Mouse (Mus musculus): ENCODE results near the gene Atp8b3. TPM values are rescaled to one million over a fixed set of nuclear protein-coding genes. Genes with fewer than 3 reads are reported as not detected.
A peak's percentile ranks its signal among the peaks of the same experiment; 100 is the strongest.

Gene Atp8b3
- polyA plus RNA-seq, 1 experiment = not detected

DNA sequence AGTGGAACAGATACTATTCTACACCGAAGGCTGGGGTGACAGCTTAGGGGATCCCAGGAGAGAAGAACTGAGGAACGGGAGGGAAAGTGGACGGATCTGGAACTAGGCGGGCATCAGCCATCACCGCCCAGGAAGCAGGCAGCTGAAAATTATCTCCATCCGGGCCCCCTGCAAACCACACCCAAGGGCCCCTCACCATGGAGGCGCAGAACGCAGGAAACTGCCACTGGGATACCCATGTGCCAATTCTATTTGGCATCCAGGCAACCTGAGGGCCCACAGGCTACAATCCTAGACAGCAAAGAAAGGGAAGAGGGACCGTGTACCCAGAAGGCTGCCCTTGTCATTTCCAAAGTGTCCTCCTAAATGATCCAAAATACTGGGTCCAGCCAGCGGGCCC, 31.5 kb upstream of the Atp8b3 start:
- DNase-seq (ENCODE audit: low read depth, low spot score) = no peak
- WGBS = 82% methylated on average over 10 of the region's 10 CpGs

DNA sequence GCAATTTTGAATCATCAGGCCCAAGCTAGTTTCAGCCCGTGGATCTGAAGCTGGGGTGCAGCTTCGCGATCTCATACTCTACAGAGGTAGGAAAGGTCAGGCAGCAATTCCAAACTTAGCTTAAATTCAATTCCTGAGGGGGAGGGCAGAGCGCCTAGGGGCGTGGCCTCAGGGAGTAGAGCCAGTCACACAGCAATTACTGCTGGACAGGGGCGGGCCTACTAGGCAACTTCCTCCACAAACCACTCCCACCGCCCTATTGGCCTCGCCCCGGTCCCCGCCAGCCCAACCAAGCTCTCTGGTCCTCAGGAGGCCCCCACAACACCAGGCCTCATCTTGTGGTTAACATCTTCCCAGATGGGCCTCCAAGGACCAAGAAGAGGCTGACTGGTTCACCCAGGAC, 30.7 kb upstream of the Atp8b3 start:
- WGBS = 11% methylated on average over 10 of the region's 10 CpGs
- no peak for DNase-seq (ENCODE audit: low read depth, low spot score)

DNA sequence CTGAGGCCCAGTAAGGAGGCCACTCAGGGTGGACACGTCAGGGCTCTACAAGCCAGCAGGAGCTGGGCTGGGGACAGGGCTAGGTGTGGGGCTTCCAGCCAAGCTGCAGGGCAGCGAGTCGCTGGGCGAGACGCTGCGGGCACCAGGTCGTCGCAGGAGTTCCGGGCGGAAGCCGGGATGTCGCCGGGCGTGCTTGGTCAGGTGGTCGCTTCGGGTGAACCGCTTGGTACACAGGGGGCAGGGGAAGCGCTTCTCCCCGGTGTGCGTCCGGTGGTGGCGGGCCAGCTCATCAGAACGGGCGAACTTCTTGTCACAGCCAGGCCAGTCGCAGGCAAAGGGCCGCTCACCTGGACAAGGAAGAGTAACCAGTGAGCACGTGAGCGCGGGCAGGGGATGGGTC, 30.0 kb upstream of the Atp8b3 start:
- WGBS = 96% methylated on average over 29 of the region's 29 CpGs
- DNase-seq (ENCODE audit: low read depth, low spot score) = no peak

DNA sequence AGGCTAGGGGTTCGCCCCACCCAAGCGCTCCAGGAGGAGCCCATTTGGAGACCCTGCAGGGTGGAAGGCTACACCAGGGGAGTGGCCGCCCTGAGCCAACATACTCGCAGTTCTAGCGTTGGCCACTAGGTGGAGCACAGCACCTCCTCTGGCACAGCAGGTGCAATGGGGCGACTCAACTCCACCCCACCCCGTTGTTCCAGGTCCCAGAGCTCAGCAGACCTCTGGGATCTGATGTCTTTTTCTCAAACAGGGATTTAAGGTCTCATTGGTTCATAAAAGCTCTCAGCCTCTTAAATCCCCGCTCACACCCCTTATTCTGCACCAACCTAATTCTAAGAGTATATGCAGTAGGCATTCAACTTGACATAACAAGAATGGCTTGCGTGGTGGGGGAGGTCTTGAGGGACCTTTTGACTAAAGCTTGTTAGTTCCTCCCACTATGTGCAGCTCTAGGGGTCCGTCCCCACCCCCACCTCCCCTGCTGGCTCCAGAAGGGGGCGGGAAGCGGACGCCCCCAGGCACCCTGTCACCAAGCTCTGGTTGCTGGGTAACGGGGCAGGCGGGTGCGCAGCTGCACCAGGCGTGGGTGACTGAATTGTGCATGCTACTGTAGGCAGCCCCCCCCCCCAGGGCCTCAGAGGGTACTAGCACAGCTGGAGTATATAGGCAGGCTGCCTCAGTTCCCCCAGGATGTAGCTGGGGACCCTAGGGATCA, 27.6 kb upstream of the Atp8b3 start:
- no peak for DNase-seq (ENCODE audit: low read depth, low spot score)
- WGBS = 40% methylated on average over 17 of the region's 17 CpGs

DNA sequence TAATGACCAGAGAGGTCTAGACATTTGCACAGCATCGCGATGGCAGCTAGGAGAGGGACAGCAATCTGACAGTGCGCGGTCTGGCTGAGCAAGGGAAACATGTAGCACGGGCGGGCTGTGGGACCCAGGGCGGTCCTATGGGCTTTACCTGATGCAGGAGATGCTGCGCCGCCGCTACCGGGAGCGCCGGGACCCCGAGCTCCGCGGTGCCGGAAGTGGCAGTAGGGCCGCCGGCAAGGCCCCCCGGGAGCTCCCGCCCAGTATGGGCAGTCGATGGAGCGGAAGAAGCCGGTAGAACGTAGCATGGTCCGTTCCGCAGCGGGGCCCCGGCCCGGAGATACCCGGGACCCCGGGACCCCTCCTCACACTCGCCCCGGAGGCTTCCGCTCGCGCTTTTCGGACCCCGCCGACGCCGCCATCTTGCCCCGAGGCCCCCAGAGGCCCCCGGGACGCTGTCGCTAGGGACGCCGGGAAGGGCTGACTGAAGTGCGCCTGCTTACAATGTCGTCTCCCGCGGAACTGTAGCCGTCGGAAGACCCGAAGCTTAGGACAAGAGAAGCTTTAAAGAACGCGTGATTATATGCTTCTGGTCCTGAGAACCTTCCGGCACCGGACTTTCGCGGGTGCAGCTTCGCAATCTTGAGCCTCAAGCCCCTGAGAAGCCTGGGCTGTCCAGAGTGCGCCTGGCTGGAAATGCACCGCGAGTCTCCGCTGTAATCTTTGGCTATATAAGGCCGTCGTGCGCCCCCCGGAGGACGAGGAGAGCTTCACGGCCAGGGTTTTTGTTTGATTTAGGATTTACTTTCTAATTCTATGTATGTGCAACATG, 22.4 kb upstream of the Atp8b3 start, which contains the start of gene Rexo1:
Rexo1 (minus strand) TSS at position 445 of the 829 bp plus-strand sequence.
- 1% methylated on average over 72 of the region's 72 CpGs for WGBS
- peak; percentile 89 for DNase-seq (ENCODE audit: low read depth, low spot score)

DNA sequence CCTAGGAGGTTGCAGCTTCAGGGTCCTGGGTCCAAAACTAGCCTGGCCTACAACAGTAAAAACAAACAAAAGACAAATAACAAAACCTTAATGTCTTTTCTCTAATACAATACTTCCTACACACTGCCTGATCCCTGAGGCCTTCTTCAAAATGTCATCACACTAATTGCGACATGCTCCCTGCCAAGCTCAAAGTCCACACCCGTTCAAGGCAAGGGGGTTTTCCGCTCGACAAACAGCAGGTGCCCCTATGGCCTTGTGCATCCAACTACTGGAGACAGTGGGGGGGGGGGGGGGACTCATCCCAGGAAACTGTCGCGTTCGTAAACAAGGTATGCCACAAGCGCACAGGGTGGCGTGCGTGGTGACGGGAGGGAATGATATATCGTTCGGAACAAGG, 21.7 kb upstream of the Atp8b3 start:
- no peak for DNase-seq (ENCODE audit: low read depth, low spot score)
- WGBS = under 1% methylated on average over 13 of the region's 13 CpGs

DNA sequence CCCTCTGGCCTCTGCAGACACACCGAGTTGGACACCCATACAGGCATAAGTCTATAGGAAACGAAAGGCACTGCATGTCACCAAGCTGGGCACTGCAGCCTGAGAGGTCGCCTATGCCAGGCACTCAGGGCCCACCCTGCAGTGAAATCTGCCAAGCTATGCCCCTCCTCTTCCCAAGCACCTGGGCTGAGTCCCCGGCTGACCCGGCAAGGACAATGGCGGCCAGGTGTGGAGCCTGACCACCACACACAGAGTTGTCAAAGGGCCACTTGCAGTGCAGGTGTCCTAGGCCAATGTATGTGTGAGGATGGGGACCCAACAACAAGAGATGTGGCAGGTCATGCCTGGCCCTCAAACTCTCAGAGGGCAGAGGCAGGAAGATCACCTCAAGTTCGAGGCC, 20.5 kb upstream of the Atp8b3 start:
- 72% methylated on average over 7 of the region's 7 CpGs for WGBS
- DNase-seq (ENCODE audit: low read depth, low spot score) = no peak

DNA sequence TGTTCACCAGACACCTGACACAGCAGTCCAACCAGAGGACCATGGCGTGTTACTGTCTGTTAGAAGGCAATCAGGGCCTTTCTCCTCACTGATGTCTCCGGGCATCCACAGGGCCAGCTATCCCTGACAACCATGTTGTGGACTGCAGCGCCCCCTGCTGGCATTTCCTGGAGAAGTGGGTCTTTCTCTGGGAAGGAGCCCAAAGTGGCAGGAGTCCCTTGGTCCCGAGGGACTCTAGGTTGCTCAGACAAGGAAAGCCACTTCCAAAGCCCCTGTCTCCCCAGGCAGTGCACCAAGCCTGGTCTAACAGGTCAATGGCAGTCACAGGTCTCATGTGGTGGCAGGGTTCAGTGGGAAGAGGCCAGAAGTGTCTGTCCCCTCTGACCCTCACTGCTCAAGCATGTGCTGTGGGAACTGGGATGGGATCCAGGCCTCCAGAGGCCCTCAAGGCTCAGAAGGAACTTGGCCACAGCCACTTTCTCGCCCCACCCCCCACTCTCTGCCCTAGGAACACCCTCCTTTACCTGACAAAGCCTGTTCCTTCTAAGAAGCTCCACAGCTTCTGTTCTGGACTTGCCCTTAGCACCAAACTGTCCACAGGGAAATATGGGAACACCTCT, 18.5 kb upstream of the Atp8b3 start:
- DNase-seq (ENCODE audit: low read depth, low spot score) = no peak
- 25% methylated on average over 5 of the region's 5 CpGs for WGBS

DNA sequence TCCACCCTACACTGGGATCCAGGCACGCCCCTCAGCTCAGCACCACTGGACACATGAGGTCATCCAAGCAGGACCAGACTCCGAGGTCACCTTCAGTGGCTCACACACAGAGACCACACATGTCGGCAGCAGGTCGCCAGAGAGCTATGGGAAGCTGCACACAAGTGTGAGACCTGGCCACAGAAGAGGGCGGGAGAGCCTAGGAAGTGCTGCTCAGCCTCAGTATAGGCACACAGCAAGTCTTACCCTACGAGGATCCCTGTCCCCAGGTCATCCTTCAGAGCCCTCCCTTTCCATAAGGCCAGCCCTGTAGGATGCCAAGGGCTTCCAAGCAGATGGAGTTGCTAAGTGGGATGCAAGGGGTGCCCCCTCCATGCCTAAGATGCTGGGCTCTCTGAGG, 15.1 kb upstream of the Atp8b3 start:
- DNase-seq (ENCODE audit: low read depth, low spot score) = no peak

DNA sequence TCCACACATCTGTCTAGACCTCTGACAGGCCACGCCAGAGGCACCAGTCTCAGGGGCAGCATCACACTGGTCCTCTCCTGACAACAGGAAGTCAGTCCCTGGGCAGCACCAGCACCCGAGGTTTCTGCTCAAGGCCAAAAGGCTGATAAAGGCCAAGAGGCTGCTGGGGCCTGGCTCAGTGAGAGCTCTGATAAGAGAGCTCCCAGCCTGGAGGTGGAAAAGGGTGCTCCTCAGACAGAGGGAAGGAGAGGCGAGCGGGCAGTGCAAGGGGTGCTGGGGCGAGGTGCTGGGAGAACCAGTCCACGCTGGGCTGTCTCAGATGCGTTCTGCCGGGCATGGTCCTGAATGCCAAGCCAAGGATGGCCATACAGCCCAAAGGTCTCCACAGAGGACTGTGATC, 14.7 kb upstream of the Atp8b3 start:
- WGBS = 81% methylated on average over 8 of the region's 8 CpGs

More for the DNA sequence above, 15.1 kb upstream of the Atp8b3 start:
- WGBS = 87% methylated on average over 6 of the region's 6 CpGs

DNA sequence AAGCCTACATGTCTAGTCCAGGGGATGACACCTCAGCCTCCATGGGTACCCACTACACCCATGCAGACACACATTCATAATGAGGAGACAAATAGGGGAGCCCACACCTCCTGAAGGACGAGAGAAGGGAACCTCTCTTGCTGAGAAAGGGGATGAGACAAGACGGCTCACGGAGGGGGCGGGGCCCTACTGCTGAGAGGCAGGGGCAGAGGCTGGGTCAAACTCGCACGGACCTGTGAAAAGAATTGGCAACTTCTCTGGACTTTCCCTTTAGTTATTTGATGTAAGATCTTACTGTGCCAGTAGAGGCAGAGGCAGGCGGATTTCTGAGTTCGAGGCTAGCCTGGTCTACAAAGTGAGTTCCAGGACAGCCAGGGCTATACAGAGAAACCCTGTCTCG, 13.4 kb upstream of the Atp8b3 start:
- no peak for DNase-seq (ENCODE audit: low read depth, low spot score)
- WGBS = 60% methylated on average over 9 of the region's 9 CpGs

More for the DNA sequence above, 14.7 kb upstream of the Atp8b3 start:
- no peak for DNase-seq (ENCODE audit: low read depth, low spot score)

DNA sequence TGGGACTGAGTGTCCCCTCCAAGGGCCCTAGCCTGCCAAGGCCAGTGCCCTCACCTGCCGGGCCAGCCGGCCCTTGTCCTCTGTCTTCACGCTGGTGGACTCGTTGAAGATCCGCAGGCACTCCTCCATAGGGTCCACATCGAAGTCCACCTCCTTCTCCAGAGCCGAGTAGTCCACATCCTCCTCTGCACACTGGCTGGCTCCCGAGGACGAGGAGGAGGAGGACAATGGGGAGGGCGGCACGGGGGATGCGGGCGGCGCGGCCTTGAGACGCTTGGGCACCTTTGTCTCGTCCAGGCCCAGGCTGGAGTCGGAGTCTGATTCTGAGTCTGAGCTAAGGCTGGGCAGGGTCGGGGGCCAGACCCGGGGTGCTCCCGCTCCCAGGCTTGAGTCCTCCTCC, 10.4 kb upstream of the Atp8b3 start:
- 89% methylated on average over 21 of the region's 21 CpGs for WGBS
- DNase-seq (ENCODE audit: low read depth, low spot score) = no peak

DNA sequence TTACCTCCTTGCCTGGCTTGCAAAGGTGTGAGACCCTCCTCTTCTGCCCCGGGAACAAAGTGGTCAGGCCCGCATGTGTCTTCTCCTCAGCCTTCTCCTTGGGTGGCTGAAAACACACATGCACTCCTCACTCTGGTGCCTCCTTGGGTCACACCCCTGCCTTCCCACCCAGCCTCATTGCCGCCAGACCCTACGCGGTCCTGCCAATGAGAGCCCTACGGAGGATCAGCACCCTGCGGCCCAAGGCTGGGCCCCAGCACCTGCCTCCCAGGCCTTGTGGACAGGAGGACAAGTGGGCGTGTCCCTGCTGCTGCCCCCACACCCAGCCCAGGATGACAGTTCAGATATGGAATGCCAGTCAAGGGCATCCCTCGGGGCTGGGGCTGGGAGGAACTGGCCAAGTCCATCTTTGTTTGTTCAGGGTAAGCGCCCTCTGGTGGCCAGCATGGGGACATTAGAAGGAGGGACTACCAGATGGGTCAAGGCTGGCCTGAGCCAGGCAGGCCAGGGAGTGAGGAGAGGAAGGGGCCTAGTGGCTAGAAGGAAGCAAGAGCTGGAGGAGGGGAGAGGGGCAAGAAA, 9.6 kb upstream of the Atp8b3 start:
- WGBS = 73% methylated on average over 10 of the region's 10 CpGs
- no peak for DNase-seq (ENCODE audit: low read depth, low spot score)

DNA sequence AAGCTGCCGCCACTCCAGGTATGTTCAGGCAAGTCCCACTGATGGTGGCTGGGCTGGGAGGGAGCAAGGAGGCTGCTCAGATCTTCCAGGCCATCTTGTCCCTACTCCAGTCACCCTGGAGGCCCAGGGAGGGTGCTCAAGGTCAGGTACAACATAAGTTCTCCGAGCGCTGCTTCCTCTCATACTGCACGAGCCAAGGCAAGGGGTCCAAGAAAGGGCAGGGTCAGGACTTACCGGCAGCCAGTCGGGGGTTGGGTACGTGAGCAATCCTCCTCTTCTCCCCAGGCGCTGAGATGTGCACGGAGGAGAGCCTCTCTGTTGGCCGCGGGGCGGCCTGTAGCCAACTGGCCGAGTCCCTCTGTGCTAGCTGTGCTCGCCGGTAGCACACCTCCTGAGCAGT, 8.6 kb upstream of the Atp8b3 start:
- 91% methylated on average over 15 of the region's 15 CpGs for WGBS
- DNase-seq (ENCODE audit: low read depth, low spot score) = no peak

DNA sequence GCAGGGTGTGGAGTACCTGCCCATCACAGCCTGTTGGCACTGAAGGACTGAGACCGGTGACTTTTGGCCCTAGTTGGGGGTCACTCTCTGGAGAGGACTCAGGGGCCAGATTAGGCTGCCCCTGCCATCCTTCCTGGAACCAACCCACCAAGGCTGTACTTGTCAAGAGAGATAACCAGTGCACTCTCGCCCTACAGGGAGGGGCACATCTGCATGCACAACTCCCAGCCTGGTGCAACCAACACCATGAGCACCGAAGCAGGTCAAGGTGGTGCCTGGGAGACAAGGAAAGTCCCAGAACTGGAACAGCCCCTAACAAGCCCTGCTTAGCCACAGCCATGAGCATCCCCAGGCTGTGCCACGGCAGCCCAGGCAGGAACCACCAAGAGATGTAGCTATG, 8.0 kb upstream of the Atp8b3 start:
- 89% methylated on average over 4 of the region's 4 CpGs for WGBS
- no peak for DNase-seq (ENCODE audit: low read depth, low spot score)

DNA sequence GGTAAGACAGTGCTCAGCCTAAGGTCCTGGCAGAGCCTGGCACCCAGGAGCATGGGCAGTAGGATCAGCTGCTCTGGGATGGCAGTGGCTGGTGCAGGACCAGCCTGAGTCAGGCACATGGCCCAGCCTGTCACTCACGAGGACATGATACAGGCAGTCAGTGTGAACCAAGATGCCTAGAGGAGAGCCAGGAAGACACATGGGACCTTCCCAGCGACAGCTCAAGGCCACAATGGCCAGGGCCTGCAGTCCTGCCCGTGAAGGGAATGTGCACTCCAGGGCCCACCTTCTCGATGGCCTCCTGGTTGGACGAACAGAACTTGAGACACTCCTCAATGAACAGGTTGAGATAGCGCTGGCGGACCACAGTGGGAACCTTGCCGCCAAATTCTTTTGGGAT, 6.7 kb upstream of the Atp8b3 start:
- WGBS = 86% methylated on average over 8 of the region's 8 CpGs
- no peak for DNase-seq (ENCODE audit: low read depth, low spot score)

DNA sequence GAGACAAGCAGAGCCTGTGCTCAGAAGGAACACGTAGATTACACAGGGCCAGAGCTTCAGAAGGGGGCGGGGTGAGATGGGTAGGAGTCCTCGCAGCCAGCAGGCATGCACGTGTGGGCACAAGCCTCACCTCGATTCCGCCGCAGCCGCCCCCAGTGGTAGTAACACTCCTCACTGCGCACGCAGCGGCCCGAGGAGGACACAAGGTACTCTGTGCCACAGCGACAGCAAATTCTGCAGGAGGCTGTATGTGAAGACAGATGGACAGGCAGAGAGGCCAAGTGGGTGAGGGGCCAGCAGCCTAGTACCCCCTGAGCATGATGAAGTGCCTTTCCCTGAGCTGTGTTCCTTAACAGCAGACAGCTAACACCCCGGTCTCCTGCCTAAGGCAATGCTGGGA, 4.9 kb upstream of the Atp8b3 start:
- WGBS = 94% methylated on average over 14 of the region's 14 CpGs

DNA sequence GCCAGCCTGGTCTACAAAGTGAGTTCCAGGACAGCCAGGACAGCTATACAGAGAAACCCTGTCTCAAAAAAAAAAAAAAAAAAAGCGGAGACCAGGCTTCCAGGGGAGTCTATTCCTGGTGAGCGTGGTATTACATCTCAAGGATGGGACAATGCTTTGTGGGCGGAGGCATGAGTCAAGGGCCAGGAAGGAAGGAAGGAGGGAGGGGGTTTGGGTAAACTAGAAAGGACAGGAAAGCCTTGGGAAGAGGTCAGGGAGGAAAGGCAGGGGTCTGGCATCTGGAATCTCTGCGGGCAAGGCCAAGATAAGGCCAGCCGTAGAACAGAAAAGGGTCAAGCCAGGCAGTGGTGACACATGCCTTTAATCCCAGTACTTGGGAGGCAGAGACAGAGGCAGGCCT, 569 bp upstream of the Atp8b3 start:
- 44% methylated on average over 4 of the region's 5 CpGs for WGBS
- no peak for DNase-seq (ENCODE audit: low read depth, low spot score)

More for the DNA sequence above, 4.9 kb upstream of the Atp8b3 start:
- DNase-seq (ENCODE audit: low read depth, low spot score) = no peak

DNA sequence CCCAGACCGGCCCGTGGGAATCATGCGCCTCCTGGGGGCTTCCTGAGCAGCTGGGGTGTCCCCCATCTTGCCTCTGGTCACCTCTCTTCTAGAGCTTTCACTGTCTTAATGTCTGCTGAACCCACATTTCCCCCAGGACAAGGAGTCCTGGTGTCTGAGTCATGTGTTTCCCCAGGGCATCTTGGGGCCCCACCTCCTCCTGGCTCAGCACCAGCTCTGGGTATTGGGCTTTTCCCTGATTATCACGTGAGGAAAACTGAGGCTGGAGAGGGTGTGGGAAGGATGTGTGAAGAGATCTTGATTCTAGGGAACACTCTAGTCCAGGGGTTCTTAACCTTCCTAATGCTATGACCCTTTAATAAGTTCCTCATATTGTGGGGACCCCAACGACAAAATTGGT, 744 bp downstream of the Atp8b3 start:
- no peak for DNase-seq (ENCODE audit: low read depth, low spot score)
- 51% methylated on average over 5 of the region's 5 CpGs for WGBS

DNA sequence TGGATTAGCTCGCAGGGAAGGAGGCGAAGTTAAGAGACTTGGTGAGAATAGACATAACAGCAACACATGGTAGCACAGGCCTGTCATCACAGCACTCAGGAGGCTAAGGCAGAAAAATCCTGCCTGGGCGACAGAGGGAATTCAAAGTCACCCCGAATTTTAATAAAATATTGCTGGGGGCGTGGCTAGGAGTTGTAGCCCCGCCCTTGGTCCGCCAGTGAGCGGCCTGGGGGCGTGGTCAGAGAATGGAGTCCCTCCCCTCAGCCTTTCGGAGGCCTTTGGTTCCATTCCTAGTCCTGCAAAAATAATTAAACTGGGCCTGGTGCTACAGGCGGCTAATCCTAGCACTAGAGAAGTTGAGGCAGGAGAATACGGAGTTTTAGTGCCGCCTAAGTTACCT, 3.2 kb downstream of the Atp8b3 start:
- 16% methylated on average over 13 of the region's 13 CpGs for WGBS
- no peak for DNase-seq (ENCODE audit: low read depth, low spot score)
